Mouse (Mus musculus) cortical plate, adult 2 months (tissue): Measurements from ENCODE around the gene Dmpk. TPM values are rescaled to one million over a fixed set of nuclear protein-coding genes. Genes with fewer than 3 reads are reported as not detected.

ENCODE experiments used
- H3K27ac ChIP-seq: fragments of 200-500 bp; 2 replicates; pipeline ENCODE4 v1.5.1; 2012; ENCODE audit warnings: low read length, control low read depth, inconsistent platforms; ENCODE audit not compliant: insufficient read depth
- H3K4me1 ChIP-seq: fragments of 200-500 bp; 2 replicates; pipeline ENCODE4 v1.6.1; 2011; ENCODE audit warnings: low read length; ENCODE audit not compliant: control insufficient read depth, insufficient read depth
- H3K4me3 ChIP-seq: fragments of 200-500 bp; 2 replicates; pipeline ENCODE4 v1.5.1; 2011; ENCODE audit warnings: mild to moderate bottlenecking, low read length, control low read depth; ENCODE audit not compliant: insufficient read depth
- CTCF ChIP-seq: fragments of 200-500 bp; IDR thresholded peaks from 2 replicates; pipeline ENCODE4 v1.5.1; 2011; ENCODE audit warnings: mild to moderate bottlenecking, control low read depth, low read length; ENCODE audit not compliant: insufficient read depth; ENCODE audit errors: extremely low read depth
- POLR2A ChIP-seq: fragments of 200-500 bp; IDR thresholded peaks from 2 replicates; pipeline ENCODE4 v1.6.1; 2011; ENCODE audit warnings: mild to moderate bottlenecking, low read length, control low read depth; ENCODE audit not compliant: insufficient read depth; ENCODE audit errors: extremely low read depth
- polyA plus RNA-seq: library from polyadenylated mRNA; depleted of rRNA; stranded (reverse); fragments of >200 nt; gene quantifications from 2 replicates; pipeline ENCODE4 v1.2.3, GENCODE M21; 2012; rRNA removed

The Dmpk gene
- polyA plus RNA-seq = 40.9 and 47.6 TPM in 2 replicates

DNA sequence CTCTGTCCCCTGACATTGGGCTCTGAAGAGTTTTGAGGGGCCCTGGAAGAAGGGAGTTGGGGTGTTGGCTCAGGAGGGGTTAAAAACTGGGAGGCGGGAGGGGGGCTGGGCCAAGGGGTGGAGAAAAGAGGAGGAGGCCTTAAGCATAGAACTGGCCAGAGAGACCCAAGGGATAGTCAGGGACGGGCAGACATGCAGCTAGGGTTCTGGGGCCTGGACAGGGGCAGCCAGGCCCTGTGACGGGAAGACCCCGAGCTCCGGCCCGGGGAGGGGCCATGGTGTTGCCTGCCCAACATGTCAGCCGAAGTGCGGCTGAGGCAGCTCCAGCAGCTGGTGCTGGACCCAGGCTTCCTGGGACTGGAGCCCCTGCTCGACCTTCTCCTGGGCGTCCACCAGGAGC, at the start of gene Dmpk:
Dmpk (plus strand) TSS at position 149 of the 400 bp plus-strand sequence.
- Histone ChIP-seq H3K4me3 (no peak within 1 kb of the TSS), H3K4me1 (0 out of 2 replicates have a peak, but pooled peaks cover 2% of the 10 kb centered on the region), H3K27ac (no peak within 1 kb of the TSS)
- TF ChIP-seq POLR2A (no peak), CTCF (no peak)

DNA sequence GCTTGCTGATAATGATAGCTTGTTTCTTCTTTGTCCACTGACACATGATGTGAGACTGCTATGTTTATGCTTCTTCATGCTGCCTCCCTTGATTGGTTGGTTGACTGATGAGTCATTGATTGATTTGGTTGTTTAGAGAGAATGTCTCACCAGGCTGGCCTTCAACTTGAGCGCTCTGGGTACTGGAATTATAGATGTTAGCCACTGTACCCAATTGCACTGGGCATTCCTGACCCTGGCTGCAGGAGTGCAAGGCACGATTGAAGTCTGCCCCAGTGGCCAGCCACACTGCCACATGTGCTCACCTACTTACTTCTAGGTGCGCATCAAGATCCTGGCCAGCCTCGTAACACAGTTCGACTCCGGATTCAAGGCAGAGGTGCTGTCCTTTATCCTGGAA, 39.0 kb upstream of the Dmpk start:
- no peaks in the 10 kb centered on the region for H3K4me1 ChIP-seq
- H3K4me3 ChIP-seq = no peak overlapping the region

GRCm38 (mm10) chr7:19046286-19047069, 37.2 kb upstream of the Dmpk start:
- H3K4me1 ChIP-seq = peaks cover 11% of the 10 kb centered on the region
- TF ChIP-seq POLR2A = no peak
- H3K27ac ChIP-seq = no peak overlapping the region
- H3K4me3 ChIP-seq = no peak overlapping the region

More for the DNA sequence above, 39.0 kb upstream of the Dmpk start:
- no peak overlapping the region for H3K27ac ChIP-seq
- TF ChIP-seq CTCF (no peak), POLR2A (no peak)

- peaks cover 19% of the 10 kb centered on the region for H3K4me1 ChIP-seq
- TF ChIP-seq CTCF (no peak), POLR2A (no peak)
- H3K4me3 ChIP-seq = no peak overlapping the region
- no peak overlapping the region for H3K27ac ChIP-seq
Observed at GRCm38 (mm10) chr7:19048006-19048527, 35.6 kb upstream of the Dmpk start.

- TF ChIP-seq POLR2A (no peak), CTCF (no peak)
- Histone ChIP-seq H3K4me3 (no peak overlapping the region), H3K27ac (no peak overlapping the region)
Observed at GRCm38 (mm10) chr7:19049252-19049651, 34.4 kb upstream of the Dmpk start.

DNA sequence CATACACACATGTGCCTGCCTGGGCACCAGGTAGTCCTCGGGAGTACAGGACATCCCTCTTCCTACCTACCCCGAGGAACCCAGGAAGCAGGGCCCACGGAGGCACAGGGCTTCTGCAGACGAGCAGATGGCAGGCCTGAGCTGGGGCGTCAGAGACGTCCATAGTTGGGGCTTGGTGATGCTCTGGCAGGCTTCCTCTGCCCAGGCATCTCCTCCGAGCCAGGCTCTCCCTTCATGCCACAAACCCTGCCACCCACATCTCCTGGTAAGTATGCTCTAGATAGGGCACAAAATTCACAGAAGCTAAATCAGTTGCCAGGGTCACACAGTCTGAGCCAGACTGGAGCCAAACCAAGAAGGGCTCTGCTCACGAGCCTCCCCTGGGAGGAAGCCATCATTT, 33.5 kb upstream of the Dmpk start:
- TF ChIP-seq POLR2A (no peak), CTCF (no peak)
- Histone ChIP-seq H3K4me3 (no peak overlapping the region), H3K27ac (peak overlapping the region; percentile 74)

More at GRCm38 (mm10) chr7:19049252-19049651, 34.4 kb upstream of the Dmpk start:
- peaks cover 19% of the 10 kb centered on the region for H3K4me1 ChIP-seq

GRCm38 (mm10) chr7:19051161-19051560, 32.5 kb upstream of the Dmpk start:
- Histone ChIP-seq H3K4me1 (peaks cover 19% of the 10 kb centered on the region), H3K27ac (no peak overlapping the region), H3K4me3 (no peak overlapping the region)
- no peak for TF ChIP-seq CTCF

More for the DNA sequence above, 33.5 kb upstream of the Dmpk start:
- peaks cover 19% of the 10 kb centered on the region for H3K4me1 ChIP-seq

GRCm38 (mm10) chr7:19052345-19053135, 31.1 kb upstream of the Dmpk start:
- TF ChIP-seq CTCF (no peak), POLR2A (peak; percentile 23; the same call in 1 of the 2 replicates)
- Histone ChIP-seq H3K27ac (peak overlapping the region; percentile 36), H3K4me1 (peaks cover 19% of the 10 kb centered on the region), H3K4me3 (no peak overlapping the region)

- TF ChIP-seq POLR2A = no peak
- no peak for TF ChIP-seq CTCF
- peak overlapping the region; percentile 5; the same call in 1 of the 2 replicates for H3K27ac ChIP-seq
- peaks cover 19% of the 10 kb centered on the region for H3K4me1 ChIP-seq
- H3K4me3 ChIP-seq = no peak overlapping the region
Observed at GRCm38 (mm10) chr7:19053136-19053532, 30.5 kb upstream of the Dmpk start.
